Mouse (Mus musculus): Measurements from ENCODE around the gene Lrrc39. TPM values are rescaled to one million over a fixed set of nuclear protein-coding genes. Genes with fewer than 3 reads are reported as not detected.
"Not testable (repeated sequence)": the region's sequence is repeated elsewhere in the genome, so short reads cannot be mapped to it uniquely, and the experiment has no call there.

The Lrrc39 gene
- polyA plus RNA-seq (2015; fragmentation: Nextera tagmentation; extraction: Ambion mirVana) = 0.42 and 0.54 TPM in 2 replicates

DNA sequence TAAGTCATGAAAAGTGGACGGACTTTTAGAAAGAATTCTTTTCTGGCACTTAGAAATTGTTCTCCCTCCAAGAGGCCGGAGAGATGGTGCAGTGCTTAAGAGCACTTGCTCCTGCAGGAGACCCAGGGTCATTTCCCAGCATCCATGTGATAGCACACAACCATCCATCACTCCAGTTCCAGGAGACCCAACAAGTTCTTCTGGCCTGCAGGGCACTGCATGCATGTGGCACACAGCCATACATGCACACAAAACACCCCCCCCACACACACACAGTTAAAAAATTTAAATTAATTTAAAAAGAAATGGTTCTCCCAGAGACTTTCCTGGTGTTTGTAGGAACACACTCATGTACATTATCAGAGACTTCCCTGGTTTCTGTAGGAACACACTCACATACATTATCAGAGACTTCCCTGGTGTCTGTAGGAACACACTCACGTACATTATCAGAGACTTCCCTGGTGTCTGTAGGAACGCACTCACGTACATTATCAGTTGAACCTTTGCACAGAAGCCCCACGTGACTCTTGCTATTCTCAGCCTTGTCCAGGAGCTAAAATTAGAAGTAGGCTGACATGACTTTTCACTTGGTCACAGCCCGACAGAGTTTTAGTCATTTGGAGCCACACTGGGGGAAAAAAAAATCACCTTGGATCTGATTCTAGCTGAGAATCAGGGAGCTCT lies at the start of gene Lrrc39:
Lrrc39 (plus strand) TSS at position 566 of the 687 bp plus-strand sequence.
- no peaks in the 10 kb centered on the region for H3K27me3 ChIP-seq
- H3K9me3 ChIP-seq = no peaks in the 10 kb centered on the region
- H3K4me3 ChIP-seq = no peak within 1 kb of the TSS
- no peak within 1 kb of the TSS for H3K27ac ChIP-seq (replicated peaks)
- WGBS = 87% methylated on average over 7 of the region's 7 CpGs
- no peaks in the 10 kb centered on the region for H3K36me3 ChIP-seq
- no peaks in the 10 kb centered on the region for H3K4me1 ChIP-seq
- no peak for ATAC-seq (replicated peaks)
- no peak within 1 kb of the TSS for H3K4me2 ChIP-seq (replicated peaks)
- no peak within 1 kb of the TSS for H3K9ac ChIP-seq (replicated peaks)

DNA sequence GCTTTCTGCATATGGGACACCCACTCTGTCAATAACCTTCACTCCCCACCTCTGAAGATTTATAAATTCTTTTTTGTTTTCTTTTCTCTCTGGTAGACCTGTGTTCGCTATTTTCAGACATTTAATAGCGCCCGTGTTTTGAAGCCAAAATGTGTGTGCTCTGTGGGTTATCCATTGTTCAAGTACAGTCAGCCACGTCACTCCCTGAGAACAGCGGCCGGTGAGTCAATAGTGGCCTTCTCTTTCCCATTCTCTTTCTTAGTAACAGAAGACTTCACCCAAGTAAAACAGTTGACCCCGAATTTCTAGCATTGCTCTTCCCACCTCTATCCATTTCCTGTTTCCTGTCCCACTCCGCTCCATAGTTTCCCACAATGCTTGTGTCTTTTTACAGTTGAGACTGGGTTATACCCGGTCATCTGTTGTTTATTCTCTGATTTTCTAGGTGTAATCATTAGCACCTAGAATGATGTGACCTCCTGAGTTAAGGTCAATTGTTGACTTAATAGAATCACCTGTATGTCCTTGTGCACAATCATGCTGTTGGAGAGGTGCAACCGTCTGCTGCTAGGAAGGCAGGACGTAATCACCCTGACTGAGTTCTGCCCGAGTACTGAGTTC lies 42.5 kb upstream of the Lrrc39 start:
- Histone ChIP-seq H3K27ac (replicated peaks) (no peak overlapping the region), H3K27me3 (no peaks in the 10 kb centered on the region), H3K4me1 (no peaks in the 10 kb centered on the region), H3K4me2 (replicated peaks) (no peak overlapping the region), H3K9ac (replicated peaks) (no peak overlapping the region), H3K9me3 (no peaks in the 10 kb centered on the region), H3K36me3 (0 out of 2 replicates have a peak, but pooled peaks cover 3% of the 10 kb centered on the region), H3K4me3 (no peak overlapping the region)
- ATAC-seq (replicated peaks) = no peak
- WGBS = 73% methylated on average over 12 of the region's 12 CpGs

DNA sequence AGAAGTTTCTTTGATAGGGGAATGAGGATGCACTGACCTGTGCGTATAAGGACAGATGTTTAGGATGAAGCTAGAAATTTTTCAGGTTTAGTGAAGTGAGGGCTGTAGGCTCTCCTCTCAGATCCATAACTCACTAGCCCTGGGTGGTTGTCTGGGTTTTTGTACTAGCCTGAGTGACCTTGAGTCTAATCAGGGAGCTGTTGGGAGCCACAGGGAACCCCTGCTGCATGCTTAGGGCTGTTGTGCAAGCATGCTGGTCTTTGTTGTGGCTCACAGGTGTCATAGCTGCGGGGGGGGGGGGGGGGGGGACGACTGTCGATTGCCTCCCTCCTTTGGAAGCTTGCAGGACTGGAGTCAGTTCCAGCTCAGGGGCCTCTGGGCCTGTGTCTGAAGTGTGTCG lies 33.0 kb upstream of the Lrrc39 start:
- ATAC-seq (replicated peaks) = no peak
- WGBS = 70% methylated on average over 4 of the region's 5 CpGs

DNA sequence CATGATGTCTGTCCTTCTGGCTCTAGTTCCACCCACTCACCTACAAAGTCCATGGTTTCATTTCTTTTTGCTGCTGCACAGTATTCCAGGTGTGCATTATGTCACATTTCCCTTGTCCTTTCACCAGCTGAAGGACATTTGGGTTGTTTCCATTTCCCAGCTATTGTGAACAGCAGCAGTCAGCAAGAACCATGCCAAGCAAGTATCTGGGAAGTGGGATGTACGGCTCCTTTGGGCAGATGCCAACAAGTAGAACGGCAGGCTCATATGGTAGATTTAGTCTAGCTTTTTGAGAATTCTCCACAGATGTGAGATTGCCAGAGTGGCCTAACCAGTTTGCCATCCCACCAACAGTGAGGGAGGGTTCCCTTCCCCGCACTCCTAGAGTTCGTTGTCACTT lies 31.9 kb upstream of the Lrrc39 start:
- no peaks in the 10 kb centered on the region for H3K9me3 ChIP-seq
- H3K27me3 ChIP-seq = no peaks in the 10 kb centered on the region
- no peak overlapping the region for H3K9ac ChIP-seq (replicated peaks)
- H3K4me2 ChIP-seq (replicated peaks) = no peak overlapping the region
- H3K36me3 ChIP-seq = peaks cover 22% of the 10 kb centered on the region
- no peak overlapping the region for H3K27ac ChIP-seq (replicated peaks)
- H3K4me1 ChIP-seq = no peaks in the 10 kb centered on the region
- no peak for ATAC-seq (replicated peaks)
- no peak overlapping the region for H3K4me3 ChIP-seq
- 61% methylated on average over 4 of the region's 4 CpGs for WGBS

More for the DNA sequence above, 33.0 kb upstream of the Lrrc39 start:
- Histone ChIP-seq H3K9ac (replicated peaks) (no peak overlapping the region), H3K4me2 (replicated peaks) (no peak overlapping the region), H3K36me3 (peaks cover 13% of the 10 kb centered on the region; the same call in 1 of the 2 replicates), H3K9me3 (no peaks in the 10 kb centered on the region), H3K27me3 (no peaks in the 10 kb centered on the region), H3K27ac (replicated peaks) (no peak overlapping the region), H3K4me3 (no peak overlapping the region), H3K4me1 (no peaks in the 10 kb centered on the region)

DNA sequence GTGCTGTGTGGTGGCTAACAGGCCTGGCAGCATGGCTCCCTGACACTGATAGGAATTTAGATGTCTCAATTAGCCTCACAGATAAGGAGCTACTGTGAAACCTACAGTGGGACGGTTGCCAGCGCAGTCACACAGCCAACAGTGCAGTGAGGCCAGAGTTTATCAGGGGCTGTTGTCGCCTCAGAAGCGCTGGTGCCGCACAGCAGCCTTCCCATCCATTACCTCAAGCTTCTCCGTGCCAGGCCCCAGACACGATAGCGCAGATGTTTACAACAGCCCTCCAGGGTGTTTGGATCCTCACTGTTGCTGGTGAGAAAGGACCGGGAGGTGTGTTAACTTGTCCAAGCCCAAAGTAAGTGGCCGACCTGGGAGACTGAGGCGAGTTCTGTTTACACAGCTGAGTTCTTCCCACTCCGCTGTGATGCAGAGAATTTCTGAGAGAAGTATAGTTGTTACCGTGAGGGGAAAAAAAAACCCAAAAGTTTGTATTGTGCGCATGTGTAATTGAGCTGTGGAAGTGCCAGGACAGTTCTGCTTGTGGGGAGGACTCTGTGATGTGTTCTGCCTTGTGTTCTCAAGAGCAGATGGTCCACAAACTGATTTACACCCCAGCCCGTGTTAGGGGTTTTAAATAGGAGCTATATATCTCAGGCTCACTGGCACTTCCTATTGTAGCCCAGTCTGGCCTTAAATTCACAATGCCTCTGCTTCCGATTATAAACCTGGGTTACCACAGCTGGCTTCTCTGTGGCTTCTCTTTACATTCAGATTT lies 26.2 kb upstream of the Lrrc39 start:
- no peaks in the 10 kb centered on the region for H3K4me1 ChIP-seq
- no peaks in the 10 kb centered on the region for H3K9me3 ChIP-seq
- no peak overlapping the region for H3K4me2 ChIP-seq (replicated peaks)
- H3K27me3 ChIP-seq = no peaks in the 10 kb centered on the region
- ATAC-seq (replicated peaks) = no peak
- H3K4me3 ChIP-seq = no peak overlapping the region
- peaks cover 46% of the 10 kb centered on the region for H3K36me3 ChIP-seq
- no peak overlapping the region for H3K27ac ChIP-seq (replicated peaks)
- 79% methylated on average over 16 of the region's 16 CpGs for WGBS
- no peak overlapping the region for H3K9ac ChIP-seq (replicated peaks)

DNA sequence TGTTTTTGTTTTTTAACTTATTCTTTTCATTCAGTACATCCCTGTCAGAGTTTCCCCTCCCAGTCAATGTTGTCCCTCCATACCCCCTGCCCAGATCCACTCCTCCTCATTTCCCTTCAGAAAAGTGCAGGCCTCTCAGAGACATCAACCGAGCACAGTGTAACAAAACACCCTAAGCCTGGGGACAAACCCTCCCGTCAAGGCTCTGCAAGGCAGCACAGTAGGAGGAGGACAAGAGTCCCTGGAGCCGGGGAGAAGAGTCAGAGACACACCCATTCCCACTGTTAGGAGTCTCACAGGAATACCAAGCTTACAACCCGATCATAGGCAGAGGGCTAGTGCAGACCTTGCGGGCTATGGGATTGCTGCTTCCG lies 25.6 kb upstream of the Lrrc39 start:
- ATAC-seq (replicated peaks) = no peak
- peaks cover 46% of the 10 kb centered on the region for H3K36me3 ChIP-seq
- 61% methylated on average over 6 of the region's 6 CpGs for WGBS
- H3K4me1 ChIP-seq = no peaks in the 10 kb centered on the region
- H3K9ac ChIP-seq (replicated peaks) = no peak overlapping the region
- H3K4me2 ChIP-seq (replicated peaks) = no peak overlapping the region
- H3K27me3 ChIP-seq = no peaks in the 10 kb centered on the region
- H3K27ac ChIP-seq (replicated peaks) = no peak overlapping the region
- H3K9me3 ChIP-seq = no peaks in the 10 kb centered on the region
- no peak overlapping the region for H3K4me3 ChIP-seq

DNA sequence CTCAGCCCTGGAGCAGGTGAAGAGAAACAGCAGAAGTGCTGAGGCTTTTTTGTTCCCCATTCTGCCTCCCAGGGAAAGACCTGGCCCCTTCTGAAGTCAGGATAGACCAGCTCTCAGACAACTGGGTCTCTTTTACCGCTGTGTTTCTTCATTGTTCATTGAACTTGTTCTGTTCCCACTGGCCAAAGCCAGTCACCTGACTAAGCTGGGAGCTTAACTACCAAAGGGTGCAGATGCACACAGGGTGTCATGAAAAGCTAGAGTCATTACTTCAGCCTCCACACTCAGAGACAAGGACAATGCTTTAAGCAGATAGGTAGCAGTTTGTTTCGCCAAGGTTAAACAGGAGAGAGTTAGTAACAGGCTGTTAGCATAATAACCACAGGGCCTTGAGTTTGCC lies 20.7 kb upstream of the Lrrc39 start:
- peaks cover 42% of the 10 kb centered on the region for H3K36me3 ChIP-seq
- no peak overlapping the region for H3K9ac ChIP-seq (replicated peaks)
- ATAC-seq (replicated peaks) = no peak
- no peaks in the 10 kb centered on the region for H3K27me3 ChIP-seq
- H3K27ac ChIP-seq (replicated peaks) = no peak overlapping the region
- WGBS = 84% methylated on average over 2 of the region's 2 CpGs
- H3K4me1 ChIP-seq = no peaks in the 10 kb centered on the region
- no peak overlapping the region for H3K4me2 ChIP-seq (replicated peaks)
- no peaks in the 10 kb centered on the region for H3K9me3 ChIP-seq
- no peak overlapping the region for H3K4me3 ChIP-seq

DNA sequence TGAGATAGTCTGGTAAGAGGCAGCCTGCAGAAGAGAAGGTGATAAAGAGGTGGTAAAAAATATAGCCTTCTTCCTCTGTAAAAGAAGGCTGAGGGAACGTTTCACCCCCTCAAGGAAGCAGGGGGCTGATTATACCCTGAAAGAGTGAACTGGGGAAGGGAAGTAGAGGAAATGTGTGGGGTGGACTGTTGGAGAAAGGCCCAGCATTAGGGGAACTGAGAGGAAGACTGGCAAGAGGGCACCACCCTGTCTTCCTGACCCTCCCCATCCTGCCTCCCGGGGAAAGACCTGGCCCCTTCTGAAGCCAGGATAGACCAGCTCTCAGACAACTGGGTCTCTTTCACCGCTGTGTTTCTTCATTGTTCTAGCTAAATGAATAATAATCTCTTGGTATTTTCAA lies 20.2 kb upstream of the Lrrc39 start:
- Histone ChIP-seq H3K27me3 (no peaks in the 10 kb centered on the region), H3K9me3 (no peaks in the 10 kb centered on the region), H3K9ac (replicated peaks) (no peak overlapping the region), H3K4me1 (no peaks in the 10 kb centered on the region), H3K4me3 (no peak overlapping the region), H3K36me3 (peaks cover 41% of the 10 kb centered on the region), H3K4me2 (replicated peaks) (no peak overlapping the region), H3K27ac (replicated peaks) (no peak overlapping the region)
- ATAC-seq (replicated peaks) = no peak
- 89% methylated on average over 3 of the region's 3 CpGs for WGBS

DNA sequence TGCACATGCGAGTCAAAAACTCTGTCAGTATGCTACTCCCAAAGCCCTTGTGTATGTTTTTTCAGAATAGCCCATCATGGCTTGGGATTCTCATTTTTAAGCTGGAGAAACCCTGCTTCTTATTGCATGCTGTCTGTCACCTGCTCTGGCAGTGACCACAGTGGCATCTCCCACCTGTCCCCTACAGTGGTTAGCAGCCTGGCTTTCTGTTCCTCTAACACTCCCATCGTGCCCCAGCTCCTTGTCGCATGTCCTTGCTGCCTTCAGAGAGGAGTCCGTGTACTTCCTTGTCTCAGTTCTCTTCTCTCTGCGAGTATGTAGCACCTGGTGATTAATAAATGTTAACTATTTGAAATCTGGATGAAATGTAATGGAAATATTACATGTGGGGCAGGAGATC lies 15.3 kb upstream of the Lrrc39 start:
- no peak overlapping the region for H3K4me2 ChIP-seq (replicated peaks)
- no peak overlapping the region for H3K4me3 ChIP-seq
- H3K9me3 ChIP-seq = no peaks in the 10 kb centered on the region
- WGBS = 90% methylated on average over 5 of the region's 5 CpGs
- H3K4me1 ChIP-seq = no peaks in the 10 kb centered on the region
- H3K9ac ChIP-seq (replicated peaks) = no peak overlapping the region
- H3K27me3 ChIP-seq = no peaks in the 10 kb centered on the region
- peaks cover 27% of the 10 kb centered on the region for H3K36me3 ChIP-seq
- H3K27ac ChIP-seq (replicated peaks) = no peak overlapping the region
- no peak for ATAC-seq (replicated peaks)

DNA sequence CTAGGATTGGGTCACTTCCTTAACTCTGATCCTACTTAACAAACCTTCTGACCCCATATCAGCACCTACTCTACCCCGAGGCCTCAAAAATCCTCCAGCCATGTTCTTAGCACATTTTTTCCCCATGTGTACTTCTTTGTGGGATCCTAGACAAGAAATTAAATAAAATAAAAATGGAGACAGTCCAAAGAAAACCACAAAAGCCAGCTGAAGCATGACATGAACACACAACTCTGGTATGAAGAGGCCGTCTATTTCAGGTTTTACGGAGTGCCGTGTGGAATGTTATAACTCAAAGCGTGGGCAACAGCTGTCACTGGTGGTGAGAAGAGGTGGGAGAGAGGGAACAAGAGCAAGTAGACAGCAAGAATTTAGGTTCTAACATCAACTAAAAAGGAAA lies 11.4 kb upstream of the Lrrc39 start:
- H3K4me1 ChIP-seq = no peaks in the 10 kb centered on the region
- H3K9me3 ChIP-seq = no peaks in the 10 kb centered on the region
- no peak overlapping the region for H3K4me3 ChIP-seq
- no peaks in the 10 kb centered on the region for H3K27me3 ChIP-seq
- WGBS = 95% methylated on average over 5 of the region's 5 CpGs
- H3K36me3 ChIP-seq = peaks cover 13% of the 10 kb centered on the region; the same call in 1 of the 2 replicates
- H3K27ac ChIP-seq (replicated peaks) = no peak overlapping the region
- ATAC-seq (replicated peaks) = no peak
- no peak overlapping the region for H3K9ac ChIP-seq (replicated peaks)
- H3K4me2 ChIP-seq (replicated peaks) = no peak overlapping the region

DNA sequence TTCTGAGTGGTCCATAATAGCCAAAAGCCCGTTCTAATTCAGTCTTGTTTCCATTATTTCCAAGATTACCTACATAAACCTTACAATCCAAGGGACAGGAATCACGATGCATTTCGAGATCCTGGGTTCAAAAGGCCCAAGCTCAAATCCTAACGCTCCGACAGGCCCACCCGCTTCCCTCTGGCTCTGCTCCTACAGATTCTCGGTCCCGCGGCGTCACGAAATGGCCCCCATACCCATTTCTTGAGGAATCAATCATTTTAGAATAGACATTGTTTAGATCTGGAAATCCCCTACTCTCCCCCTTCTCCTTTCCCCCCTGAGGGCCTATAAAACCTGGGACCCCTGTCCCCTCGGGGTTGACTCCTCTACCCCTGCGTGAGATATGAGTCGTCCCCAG lies 1.5 kb upstream of the Lrrc39 start:
- H3K9me3 ChIP-seq; H3K4me3 ChIP-seq; H3K27ac ChIP-seq (replicated peaks); ATAC-seq (replicated peaks); H3K36me3 ChIP-seq; H3K9ac ChIP-seq (replicated peaks); H3K4me1 ChIP-seq; H3K27me3 ChIP-seq; H3K4me2 ChIP-seq (replicated peaks): not testable (repeated sequence)
- WGBS = 95% methylated on average over 14 of the region's 14 CpGs

DNA sequence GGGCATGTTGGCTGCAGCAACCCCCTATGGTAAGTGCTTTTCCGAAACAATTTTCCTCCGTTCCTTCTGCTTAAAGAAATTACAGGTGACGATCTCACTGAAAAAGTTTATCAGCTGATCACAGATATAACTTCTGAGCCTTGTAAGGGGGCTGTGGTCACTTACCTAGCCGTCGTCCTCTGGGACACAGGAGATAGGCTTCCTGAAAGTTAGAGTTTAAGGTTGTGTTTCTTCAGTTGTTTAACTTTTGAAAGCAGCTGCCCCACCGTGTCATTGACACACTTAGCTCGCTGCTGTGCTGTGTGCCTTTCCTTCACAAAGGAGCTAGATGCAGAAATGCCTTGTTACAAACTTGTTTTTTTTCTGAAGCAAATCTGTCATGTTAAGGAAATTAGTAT lies 321 bp downstream of the Lrrc39 start:
- Histone ChIP-seq H3K27me3 (no peaks in the 10 kb centered on the region), H3K4me3 (no peak overlapping the region), H3K9me3 (no peaks in the 10 kb centered on the region), H3K4me1 (no peaks in the 10 kb centered on the region), H3K9ac (replicated peaks) (no peak overlapping the region), H3K36me3 (no peaks in the 10 kb centered on the region), H3K27ac (replicated peaks) (no peak overlapping the region), H3K4me2 (replicated peaks) (no peak overlapping the region)
- ATAC-seq (replicated peaks) = no peak
- WGBS = 85% methylated on average over 7 of the region's 7 CpGs
